Mouse (Mus musculus) kidney, adult 8-10 months (tissue): Measurements from ENCODE around the gene Man2a1.

Experiments used
- DNase-seq, 2 experiments: peaks; one replicate each; pipeline ENCODE4 v3.0.0; 2022

The Man2a1 gene

GRCm38 (mm10) chr17:64764175-64765122 lies 163.9 kb downstream of the Man2a1 start:
- DNase-seq: no peak

- DNase-seq: peak; percentile 29 to 36
Measured at GRCm38 (mm10) chr17:64765286-64765685, 164.8 kb downstream of the Man2a1 start.

DNA sequence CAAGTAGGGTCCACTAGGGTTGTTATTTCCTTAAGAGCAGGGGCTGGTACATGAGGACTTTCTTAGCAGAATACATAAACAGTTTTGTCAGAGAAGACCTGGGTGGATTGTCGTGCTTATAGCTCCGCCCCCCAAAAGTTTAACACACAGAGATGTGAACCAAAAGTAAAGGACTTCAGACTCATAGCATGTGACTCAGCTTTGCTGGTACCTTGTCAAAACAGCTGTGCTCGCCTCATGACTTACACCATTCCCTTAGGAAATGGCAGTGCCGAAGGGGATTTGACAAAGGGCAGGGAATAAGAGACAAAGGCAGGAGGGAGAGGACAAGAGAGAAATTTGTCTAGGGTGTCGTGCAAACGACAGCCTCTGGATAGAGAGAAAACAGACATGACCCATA lies 166.0 kb downstream of the Man2a1 start:
- no peak for DNase-seq

DNA sequence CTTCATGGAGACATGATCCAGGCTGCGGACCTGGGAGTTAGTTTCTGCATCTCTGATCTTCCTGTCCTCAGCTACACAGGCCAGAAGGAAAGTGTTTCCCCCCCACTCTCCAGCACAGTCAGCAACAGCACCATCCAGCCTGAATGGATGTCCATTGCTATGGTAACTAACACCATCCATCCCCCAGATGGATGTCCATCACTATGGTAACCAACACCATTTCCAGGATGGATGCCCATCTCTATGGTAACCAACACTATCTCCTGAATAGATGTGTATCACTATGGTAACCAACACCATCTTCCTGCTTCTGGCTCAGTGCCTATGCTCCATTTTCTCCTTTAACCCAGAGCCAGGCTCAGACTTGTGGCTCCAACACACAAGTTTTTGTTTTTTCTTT lies 169.7 kb downstream of the Man2a1 start:
- no peak for DNase-seq

GRCm38 (mm10) chr17:64772611-64773010 lies 172.1 kb downstream of the Man2a1 start:
- DNase-seq: no peak

- no peak for DNase-seq
Measured at GRCm38 (mm10) chr17:64774218-64774617, 173.7 kb downstream of the Man2a1 start.

- DNase-seq: no peak
Measured at GRCm38 (mm10) chr17:64778300-64778699, 177.8 kb downstream of the Man2a1 start.

- no peak for DNase-seq
Measured at GRCm38 (mm10) chr17:64778756-64779155, 178.2 kb downstream of the Man2a1 start.

DNA sequence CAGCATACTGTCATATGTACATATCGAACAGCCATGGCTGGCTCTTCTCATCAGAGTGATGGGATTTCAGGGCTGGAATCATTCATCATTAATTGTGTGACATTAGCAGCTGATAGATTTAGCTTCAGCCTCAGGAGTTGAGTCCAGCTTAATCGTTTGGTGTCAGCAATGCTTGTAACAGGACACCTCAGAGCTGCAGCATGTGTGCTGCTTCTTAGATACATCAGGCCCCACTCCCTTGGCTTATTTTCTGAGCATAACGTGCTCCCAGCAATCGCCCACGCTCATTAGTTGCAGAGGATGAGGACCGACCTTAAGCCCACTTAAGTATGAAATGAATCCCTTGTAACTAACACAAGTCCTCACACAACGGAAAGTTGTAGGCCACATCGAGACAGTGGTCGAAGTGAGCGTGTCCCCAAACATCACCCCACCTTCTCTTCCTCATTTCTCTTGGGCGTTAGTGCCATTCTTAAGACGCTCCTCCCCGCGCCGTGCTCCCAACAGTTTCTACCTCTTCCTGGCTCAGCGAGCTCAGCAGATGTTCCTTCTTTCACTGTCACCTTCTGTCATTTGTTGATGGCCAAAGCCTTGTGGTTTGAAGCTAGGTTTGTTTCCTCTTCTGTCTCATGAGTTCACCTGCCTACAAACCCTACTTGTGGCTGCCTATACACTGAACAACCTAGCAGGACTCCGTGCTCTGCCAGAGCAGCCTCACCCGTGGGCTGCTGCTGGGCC lies 180.4 kb downstream of the Man2a1 start:
- no peak for DNase-seq

- DNase-seq: peak; percentile 34 to 37
Measured at GRCm38 (mm10) chr17:64782307-64782706, 181.8 kb downstream of the Man2a1 start.

- no peak for DNase-seq
Measured at GRCm38 (mm10) chr17:64785961-64786360, 185.4 kb downstream of the Man2a1 start.

GRCm38 (mm10) chr17:64788301-64788700 lies 187.8 kb downstream of the Man2a1 start:
- no peak for DNase-seq

DNA sequence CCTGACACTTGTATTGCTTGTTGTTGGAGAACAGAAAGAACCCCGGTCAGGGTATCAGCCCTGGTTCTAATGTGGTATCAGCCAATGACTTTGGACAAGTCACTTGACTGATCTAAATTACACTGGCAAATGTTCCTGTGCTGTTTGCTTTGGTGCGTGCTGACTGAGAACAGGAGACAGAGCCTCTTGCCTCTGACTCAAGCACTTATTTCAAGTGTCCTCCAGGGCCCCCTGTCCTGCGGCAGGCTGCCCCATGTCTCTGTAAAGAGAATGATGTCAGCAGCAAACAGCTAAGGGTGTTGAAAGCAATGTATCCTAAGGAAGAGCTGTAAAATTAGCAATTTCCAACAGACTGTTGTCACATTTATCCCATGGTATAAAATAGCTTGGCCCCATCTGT lies 188.6 kb downstream of the Man2a1 start:
- no peak for DNase-seq

GRCm38 (mm10) chr17:64792076-64792475 lies 191.5 kb downstream of the Man2a1 start:
- DNase-seq: no peak

DNA sequence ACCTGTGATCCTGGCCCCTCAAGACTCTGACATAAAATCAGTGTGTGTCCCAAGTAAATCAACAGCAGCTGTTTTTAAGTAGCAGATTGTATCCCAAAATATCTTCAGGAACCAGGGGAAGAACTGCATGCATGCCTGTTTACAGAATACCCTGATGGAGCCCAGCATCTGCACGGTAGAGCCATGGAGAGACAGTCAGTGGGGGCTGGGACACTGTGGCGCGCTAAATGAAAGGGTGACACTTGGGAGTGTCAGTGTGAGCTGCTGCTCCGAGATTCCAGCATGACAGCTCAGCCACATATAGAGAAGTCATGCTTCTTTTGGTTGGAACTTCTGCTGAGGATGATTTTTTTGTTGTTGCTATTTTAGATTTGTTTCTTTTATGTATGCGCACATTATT lies 192.1 kb downstream of the Man2a1 start:
- no peak for DNase-seq

- no peak for DNase-seq
Measured at GRCm38 (mm10) chr17:64802168-64802955, 201.8 kb downstream of the Man2a1 start.

GRCm38 (mm10) chr17:64802956-64803275 lies 202.4 kb downstream of the Man2a1 start:
- no peak for DNase-seq
